Mouse (Mus musculus): ENCODE data around the gene Ddx58.

DNA sequence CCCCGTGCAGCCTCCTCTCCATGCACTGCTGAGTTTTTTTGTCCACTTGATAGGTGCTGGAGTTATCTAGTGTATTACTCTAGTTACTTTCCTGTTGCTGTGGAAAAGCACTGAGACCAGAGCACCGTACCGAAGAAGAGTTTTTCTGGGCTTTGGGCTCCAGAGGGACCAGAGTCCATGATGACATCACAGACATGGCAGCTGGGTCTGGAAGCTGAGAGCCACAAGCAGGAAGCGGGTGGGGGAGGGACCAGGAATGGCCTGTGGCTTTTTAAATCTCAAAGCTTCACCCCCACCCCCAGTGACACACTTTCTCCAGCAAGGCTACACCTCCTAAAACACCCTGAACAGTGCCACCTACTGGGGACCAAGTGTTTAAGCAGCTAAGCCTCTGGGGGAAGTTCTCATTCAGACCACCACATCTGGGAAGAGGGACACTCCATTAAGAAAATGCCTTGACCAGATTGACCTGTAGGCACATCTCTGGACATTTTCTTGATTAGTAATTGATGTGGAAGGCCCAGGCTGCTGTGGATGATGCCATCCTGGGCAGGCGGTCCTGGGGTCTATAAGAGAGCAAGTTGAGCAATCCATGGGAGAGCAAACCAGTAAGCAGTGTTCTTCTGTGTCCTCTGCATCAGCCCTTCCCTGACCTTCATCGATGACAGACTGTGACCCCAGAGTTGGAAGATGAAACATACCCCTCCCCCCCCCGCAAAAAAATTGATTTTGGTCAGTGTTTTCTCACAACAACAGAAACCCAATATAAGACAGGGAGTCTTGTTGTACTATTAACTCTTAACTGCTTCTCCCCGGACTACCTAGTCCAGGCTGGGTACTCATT is 78.8 kb downstream of the Ddx58 start:
- TF ChIP-seq CTCF (IDR thresholded peaks at IDR 0.05; ENCODE audit: extremely low read depth, insufficient read depth, low read length) (peak; percentile 5; the same call in 1 of the 2 replicates), POLR2A (IDR thresholded peaks at IDR 0.05; ENCODE audit: extremely low read depth, insufficient read depth, low read length) (no peak)

All from cortical plate, adult 2 months (tissue).